In genomic region chr5:3723415-3723814, GRCm38 (mm10) we compare ENCODE assay signal across 20 mouse cellular contexts.
"Had no signal": no experiment of that assay in that cellular context is flagged by ENCODE, and none has a peak within 500 bp of the region (broad histone marks: within the 10 kb centered on the region; RNA-seq: fewer than 3 reads in every experiment).

No protein-coding gene starts in this region.

- H3K4me2 ChIP-seq: limb, embryonic 13.5 days; midbrain, embryonic 13.5 days; neural tube, embryonic 13.5 days had no signal

- H3K4me1 ChIP-seq: limb, embryonic 10.5 days; limb, embryonic 13.5 days; midbrain, embryonic 10.5 days; midbrain, embryonic 13.5 days; neural tube, embryonic 13.5 days had no signal

- DNase-seq: kidney, adult 2 months; kidney, postnatal 25 days; layer of hippocampus, adult 9-11 months; lung, adult 2 months; retina, postnatal 1 day; right cerebral cortex, postnatal 25 days; spleen, adult 18-20 months; thymus, adult 2 months; thymus, postnatal 14 days; thymus, postnatal 4 days had no signal

- H3K9ac ChIP-seq: limb, embryonic 13.5 days; midbrain, embryonic 13.5 days; neural tube, embryonic 13.5 days had no signal

- H3K27ac ChIP-seq: kidney, postnatal 0 days; layer of hippocampus, adult 2 months; limb, embryonic 10.5 days; limb, embryonic 13.5 days; midbrain, embryonic 10.5 days; midbrain, embryonic 13.5 days; neural tube, embryonic 13.5 days had no signal

- H3K9me3 ChIP-seq: limb, embryonic 10.5 days; limb, embryonic 13.5 days; megakaryocyte, embryonic 14.5 days; midbrain, embryonic 10.5 days; midbrain, embryonic 13.5 days; neural tube, embryonic 13.5 days had no signal

- H3K27me3 ChIP-seq: limb, embryonic 13.5 days; megakaryocyte, embryonic 14.5 days; midbrain, embryonic 13.5 days; neural tube, embryonic 13.5 days had no signal

- ATAC-seq: midbrain, embryonic 13.5 days; midbrain, embryonic 16.5 days had no signal

- H3K4me3 ChIP-seq: layer of hippocampus, adult 2 months; limb, embryonic 10.5 days; limb, embryonic 13.5 days; megakaryocyte, embryonic 14.5 days; midbrain, embryonic 10.5 days; midbrain, embryonic 13.5 days; myocyte; neural tube, embryonic 13.5 days had no signal
